Mouse (Mus musculus) hindbrain, embryonic 12.5 days (tissue): ENCODE measurements around the gene Gm3854. TPM values are rescaled to one million over a fixed set of nuclear protein-coding genes. Genes with fewer than 3 reads are reported as not detected.
"Not testable (repeated sequence)": the region's sequence is repeated elsewhere in the genome, so short reads cannot be mapped to it uniquely, and the experiment has no call there.

Experiments
- ATAC-seq: fragments of 200-750 bp; cut with Nextera tagmentation; 2 replicates; pipeline ENCODE4 v1.8.0; 2017; ENCODE audit warnings: moderate TSS enrichment; ENCODE audit not compliant: low FRiP score
- H3K27ac ChIP-seq: fragments of 300-500 bp; sonication (generic); 2 replicates; pipeline ENCODE4 v1.5.1; 2016; ENCODE audit warnings: mild to moderate bottlenecking
- H3K27me3 ChIP-seq: fragments of 300-500 bp; sonication (generic); 2 replicates; pipeline ENCODE4 v1.6.1; 2016; ENCODE audit warnings: mild to moderate bottlenecking
- H3K36me3 ChIP-seq: fragments of 300-500 bp; sonication (generic); 2 replicates; pipeline ENCODE4 v1.6.1; 2016; ENCODE audit warnings: mild to moderate bottlenecking
- H3K4me1 ChIP-seq: fragments of 300-500 bp; sonication (generic); 2 replicates; pipeline ENCODE4 v1.6.1; 2016
- H3K4me2 ChIP-seq: fragments of 300-500 bp; sonication (generic); replicated peaks from 2 replicates; pipeline ENCODE4 v1.6.1; 2016; ENCODE audit warnings: mild to moderate bottlenecking
- H3K4me3 ChIP-seq: fragments of 300-500 bp; sonication (generic); 2 replicates; pipeline ENCODE4 v1.5.1; 2016; ENCODE audit warnings: mild to moderate bottlenecking
- H3K9ac ChIP-seq: fragments of 300-500 bp; sonication (generic); 2 replicates; pipeline ENCODE4 v1.6.1; 2016; ENCODE audit warnings: mild to moderate bottlenecking, moderate library complexity
- H3K9me3 ChIP-seq: fragments of 300-500 bp; sonication (generic); replicated peaks from 2 replicates; pipeline ENCODE4 v1.6.1; 2016; ENCODE audit warnings: mild to moderate bottlenecking
- WGBS: fragments of 180-500 bp; shearing (Covaris S2); methylation state at CpG from one replicate; pipeline ENCODE4 v1.1.7; 2016; 5-methylcytosine and 5-hydroxymethylcytosine counted together
- polyA plus RNA-seq: library from polyadenylated mRNA; unstranded; fragments of >200 nt; fragmentation: Nextera tagmentation; extraction: Ambion mirVana; gene quantifications from 2 replicates; pipeline ENCODE4 v1.2.1, GENCODE M21; 2016

Gene Gm3854
- polyA plus RNA-seq, 1 experiment from 2014 or later: 4.8 TPM

- under 1% methylated on average over 23 of the region's 23 CpGs for WGBS
- Histone ChIP-seq H3K4me3 (peak within 1 kb of the TSS; percentile 41), H3K27ac (peak within 1 kb of the TSS; percentile 93), H3K9ac (peak within 1 kb of the TSS; percentile 59), H3K4me2 (peak within 1 kb of the TSS; percentile 58), H3K36me3 (no peaks in the 10 kb centered on the region), H3K27me3 (no peaks in the 10 kb centered on the region), H3K9me3 (no peaks in the 10 kb centered on the region), H3K4me1 (peaks cover 4% of the 10 kb centered on the region)
- ATAC-seq: peak; percentile 86
These were observed 19.5 kb downstream of the Gm3854 start, which contains the start of gene Zfp78 for GRCm38 (mm10) chr7:6363047-6363488. Gene Zfp78 (plus strand): TSS chr7:6363280.

- no peak for ATAC-seq
- H3K36me3 ChIP-seq: no peaks in the 10 kb centered on the region
- H3K4me3 ChIP-seq: no peak overlapping the region
- no peak overlapping the region for H3K4me2 ChIP-seq
- H3K27ac ChIP-seq: no peak overlapping the region
- no peaks in the 10 kb centered on the region for H3K27me3 ChIP-seq
- WGBS: 73% methylated on average over 1 of the region's 1 CpGs
- H3K9ac ChIP-seq: no peak overlapping the region
- peaks cover 4% of the 10 kb centered on the region for H3K4me1 ChIP-seq
- H3K9me3 ChIP-seq: no peaks in the 10 kb centered on the region
These were observed 21.2 kb downstream of the Gm3854 start for GRCm38 (mm10) chr7:6364761-6365160.

GRCm38 (mm10) chr7:6367185-6367584, 23.6 kb downstream of the Gm3854 start:
- WGBS: 91% methylated on average over 5 of the region's 5 CpGs
- Histone ChIP-seq H3K4me3 (no peak overlapping the region), H3K9me3 (no peaks in the 10 kb centered on the region)

GRCm38 (mm10) chr7:6368146-6368545, 24.6 kb downstream of the Gm3854 start:
- H3K9me3 ChIP-seq, H3K27me3 ChIP-seq, H3K4me3 ChIP-seq, H3K4me2 ChIP-seq, ATAC-seq, H3K36me3 ChIP-seq, H3K9ac ChIP-seq, H3K4me1 ChIP-seq, H3K27ac ChIP-seq: not testable (repeated sequence)
- 84% methylated on average over 5 of the region's 5 CpGs for WGBS

More at GRCm38 (mm10) chr7:6367185-6367584, 23.6 kb downstream of the Gm3854 start:
- Histone ChIP-seq H3K27ac (no peak overlapping the region), H3K36me3 (no peaks in the 10 kb centered on the region; the same call in 1 of the 2 replicates), H3K9ac (no peak overlapping the region), H3K4me2 (no peak overlapping the region), H3K4me1 (peaks cover 4% of the 10 kb centered on the region), H3K27me3 (no peaks in the 10 kb centered on the region)
- ATAC-seq: no peak

GRCm38 (mm10) chr7:6369460-6369859, 25.9 kb downstream of the Gm3854 start:
- Histone ChIP-seq H3K9ac (no peak overlapping the region), H3K4me1 (no peaks in the 10 kb centered on the region), H3K4me3 (no peak overlapping the region), H3K4me2 (no peak overlapping the region), H3K27ac (no peak overlapping the region), H3K27me3 (no peaks in the 10 kb centered on the region), H3K36me3 (no peaks in the 10 kb centered on the region; the same call in 1 of the 2 replicates), H3K9me3 (no peaks in the 10 kb centered on the region)
- ATAC-seq: no peak
- 87% methylated on average over 3 of the region's 3 CpGs for WGBS

GRCm38 (mm10) chr7:6372993-6373392, 29.4 kb downstream of the Gm3854 start:
- 90% methylated on average over 3 of the region's 3 CpGs for WGBS
- H3K9me3 ChIP-seq: no peaks in the 10 kb centered on the region
- no peak overlapping the region for H3K4me3 ChIP-seq
- H3K27ac ChIP-seq: no peak overlapping the region
- no peak overlapping the region for H3K4me2 ChIP-seq
- peaks cover 5% of the 10 kb centered on the region for H3K36me3 ChIP-seq
- no peak overlapping the region for H3K9ac ChIP-seq
- ATAC-seq: no peak
- no peaks in the 10 kb centered on the region for H3K27me3 ChIP-seq
- H3K4me1 ChIP-seq: no peaks in the 10 kb centered on the region

GRCm38 (mm10) chr7:6378441-6378840, 34.9 kb downstream of the Gm3854 start:
- Histone ChIP-seq H3K4me1 (peaks cover 4% of the 10 kb centered on the region; the same call in 1 of the 2 replicates), H3K9me3 (no peaks in the 10 kb centered on the region), H3K4me2 (no peak overlapping the region), H3K36me3 (peaks cover 9% of the 10 kb centered on the region; the same call in 1 of the 2 replicates), H3K9ac (no peak overlapping the region), H3K4me3 (no peak overlapping the region), H3K27me3 (no peaks in the 10 kb centered on the region), H3K27ac (no peak overlapping the region)
- no peak for ATAC-seq
- whole genome bisulfite sequencing: 89% methylated on average over 8 of the region's 8 CpGs

- Histone ChIP-seq H3K4me2 (no peak overlapping the region), H3K9ac (no peak overlapping the region), H3K4me3 (no peak overlapping the region), H3K4me1 (peaks cover 14% of the 10 kb centered on the region), H3K27ac (no peak overlapping the region), H3K9me3 (no peaks in the 10 kb centered on the region), H3K36me3 (0 out of 2 replicates have a peak, but pooled peaks cover 4% of the 10 kb centered on the region), H3K27me3 (no peaks in the 10 kb centered on the region)
- no peak for ATAC-seq
- 75% methylated on average over 2 of the region's 2 CpGs for WGBS
These were observed 37.9 kb downstream of the Gm3854 start for GRCm38 (mm10) chr7:6381431-6381830.

GRCm38 (mm10) chr7:6383044-6383455, 39.5 kb downstream of the Gm3854 start, which contains the start of gene Zfp28:
Gene Zfp28 (plus strand): TSS chr7:6383295.
- Histone ChIP-seq H3K4me2 (peak within 1 kb of the TSS; percentile 84), H3K9ac (peak within 1 kb of the TSS; percentile 78), H3K4me1 (peaks cover 14% of the 10 kb centered on the region), H3K27me3 (no peaks in the 10 kb centered on the region), H3K4me3 (peak within 1 kb of the TSS; percentile 69), H3K27ac (peak within 1 kb of the TSS; percentile 67; the same call in 1 of the 2 replicates), H3K36me3 (peaks cover 9% of the 10 kb centered on the region; the same call in 1 of the 2 replicates), H3K9me3 (no peaks in the 10 kb centered on the region)
- under 1% methylated on average over 28 of the region's 28 CpGs for WGBS
- ATAC-seq: peak; percentile 97

- Histone ChIP-seq H3K4me1 (peaks cover 14% of the 10 kb centered on the region), H3K27me3 (no peaks in the 10 kb centered on the region), H3K4me2 (peak overlapping the region; percentile 84), H3K27ac (no peak overlapping the region), H3K9me3 (no peaks in the 10 kb centered on the region), H3K9ac (peak overlapping the region; percentile 78; the same call in 1 of the 2 replicates), H3K36me3 (peaks cover 6% of the 10 kb centered on the region; the same call in 1 of the 2 replicates), H3K4me3 (peak overlapping the region; percentile 69)
- ATAC-seq: peak; percentile 17; the same call in 1 of the 2 replicates
- WGBS: 82% methylated on average over 8 of the region's 8 CpGs
These were observed 40.5 kb downstream of the Gm3854 start for GRCm38 (mm10) chr7:6384011-6384410.

- WGBS: 92% methylated on average over 8 of the region's 8 CpGs
- Histone ChIP-seq H3K4me1 (peaks cover 14% of the 10 kb centered on the region), H3K36me3 (peaks cover 36% of the 10 kb centered on the region)
These were observed 43.4 kb downstream of the Gm3854 start for GRCm38 (mm10) chr7:6386995-6387394.

GRCm38 (mm10) chr7:6388971-6389370, 45.4 kb downstream of the Gm3854 start:
- no peaks in the 10 kb centered on the region for H3K9me3 ChIP-seq
- no peak for ATAC-seq
- H3K4me1 ChIP-seq: peaks cover 5% of the 10 kb centered on the region
- peaks cover 55% of the 10 kb centered on the region for H3K36me3 ChIP-seq
- 86% methylated on average over 5 of the region's 5 CpGs for WGBS
- no peak overlapping the region for H3K27ac ChIP-seq
- H3K4me2 ChIP-seq: no peak overlapping the region
- no peak overlapping the region for H3K4me3 ChIP-seq
- H3K9ac ChIP-seq: no peak overlapping the region
- no peaks in the 10 kb centered on the region for H3K27me3 ChIP-seq

More at GRCm38 (mm10) chr7:6386995-6387394, 43.4 kb downstream of the Gm3854 start:
- H3K27me3 ChIP-seq: no peaks in the 10 kb centered on the region
- no peak overlapping the region for H3K4me2 ChIP-seq
- H3K27ac ChIP-seq: no peak overlapping the region
- no peak overlapping the region for H3K9ac ChIP-seq
- H3K9me3 ChIP-seq: no peaks in the 10 kb centered on the region
- no peak for ATAC-seq
- H3K4me3 ChIP-seq: no peak overlapping the region

GRCm38 (mm10) chr7:6389449-6389848, 45.9 kb downstream of the Gm3854 start:
- Histone ChIP-seq H3K27ac (no peak overlapping the region), H3K4me1 (peaks cover 2% of the 10 kb centered on the region; the same call in 1 of the 2 replicates), H3K27me3 (no peaks in the 10 kb centered on the region), H3K4me2 (no peak overlapping the region), H3K9me3 (no peaks in the 10 kb centered on the region), H3K4me3 (no peak overlapping the region), H3K9ac (no peak overlapping the region), H3K36me3 (peaks cover 60% of the 10 kb centered on the region)
- WGBS: 65% methylated on average over 5 of the region's 5 CpGs
- ATAC-seq: no peak
